8 mouse cellular contexts compared by ENCODE assay signal in the genomic region with DNA sequence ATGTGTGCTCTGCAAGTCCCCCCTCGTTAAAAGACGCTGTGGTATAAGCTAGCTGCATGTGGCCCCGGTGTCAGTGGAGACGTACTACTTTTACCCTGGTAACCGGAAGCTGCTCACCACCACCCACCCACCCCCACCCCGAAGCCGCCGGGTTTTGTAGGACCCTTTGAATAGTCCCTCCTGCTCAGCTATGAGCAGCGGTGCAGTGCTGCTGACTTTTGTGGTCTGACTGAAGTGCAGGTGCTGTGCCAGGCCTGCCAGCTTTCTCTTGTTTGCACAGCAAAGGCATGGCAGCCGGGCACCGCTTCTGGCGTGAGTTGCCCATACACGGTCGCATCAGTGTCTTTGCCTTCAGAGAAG.
A peak's percentile ranks its signal among the peaks of the same experiment; 100 is the strongest.
DNase-seq lines count a peak whose midpoint lies in the region; ATAC-seq and TF ChIP-seq lines count a peak whose summit lies in the region.

No protein-coding gene starts in this region.

- TF ChIP-seq CTCF in layer of hippocampus, adult 2 months (conservative IDR thresholded peaks at IDR 0.05), result no peak
- TF ChIP-seq CTCF in bone marrow, adult 2 months (IDR thresholded peaks at IDR 0.05; ENCODE audit: control insufficient read depth, insufficient read depth, low read length), result no peak

- peak overlapping the region; percentile 60 for H3K4me2 ChIP-seq in liver, embryonic 12.5 days
- peak overlapping the region; percentile 49 for H3K4me2 ChIP-seq in stomach, embryonic 15.5 days

- H3K4me1 ChIP-seq in bone marrow, adult 2 months (ENCODE audit: control insufficient read depth, insufficient read depth, low read length), result no peaks in the 10 kb centered on the region; the same call in 1 of the 2 replicates
- H3K4me1 ChIP-seq in liver, embryonic 12.5 days, result peaks cover 12% of the 10 kb centered on the region
- H3K4me1 ChIP-seq in stomach, embryonic 15.5 days, result peaks cover 28% of the 10 kb centered on the region

- no peaks in the 10 kb centered on the region for H3K36me3 ChIP-seq in liver, embryonic 12.5 days
- no peaks in the 10 kb centered on the region for H3K36me3 ChIP-seq in stomach, embryonic 15.5 days

- no peak for DNase-seq in layer of hippocampus, adult 2 months (ENCODE audit: low spot score in 2 of 2)
- no peak for DNase-seq in layer of hippocampus, postnatal 36 days
- no peak for DNase-seq in urinary bladder, adult 2 months (ENCODE audit: low spot score)
- no peak for DNase-seq in urinary bladder, postnatal 4 days (ENCODE audit: low spot score in 2 of 2)
- DNase-seq in heart, postnatal 10 days, result no peak

- ATAC-seq in liver, embryonic 12.5 days, result no peak
- no peak for ATAC-seq in stomach, embryonic 15.5 days (ENCODE audit: insufficient read depth, low FRiP score, low read depth)

- H3K9ac ChIP-seq in liver, embryonic 12.5 days, result no peak overlapping the region
- no peak overlapping the region for H3K9ac ChIP-seq in stomach, embryonic 15.5 days

- H3K27ac ChIP-seq in layer of hippocampus, adult 2 months, result peak overlapping the region; percentile 39; the same call in 1 of the 2 replicates
- H3K27ac ChIP-seq in bone marrow, adult 2 months (ENCODE audit: control insufficient read depth, insufficient read depth, low read depth, low read length, poor library complexity), result peak overlapping the region; percentile 75
- H3K27ac ChIP-seq in liver, embryonic 12.5 days, result no peak overlapping the region
- H3K27ac ChIP-seq in stomach, embryonic 15.5 days, result peak overlapping the region; percentile 26

- 10% methylated on average over 14 of the region's 14 CpGs for WGBS in bone marrow, adult 2 months
- 66% methylated on average over 14 of the region's 14 CpGs for WGBS in liver, embryonic 12.5 days (ENCODE audit: insufficient replicate concordance)
- 79% methylated on average over 14 of the region's 14 CpGs for WGBS in stomach, embryonic 15.5 days

- peak; percentile 28; the same call in 1 of the 2 replicates for TF ChIP-seq POLR2A in bone marrow, adult 2 months (IDR thresholded peaks at IDR 0.05; ENCODE audit: borderline replicate concordance, control insufficient read depth, low read depth, low read length)

- intact Hi-C loops in heart, postnatal 10 days (cut with DNase I), result loop anchor here (2.0 kb wide), 1 partner anchor 300 kb away; no protein-coding TSS in a partner anchor

- no peaks in the 10 kb centered on the region for H3K27me3 ChIP-seq in liver, embryonic 12.5 days (replicated peaks)
- H3K27me3 ChIP-seq in stomach, embryonic 15.5 days (replicated peaks), result no peaks in the 10 kb centered on the region

- no peak overlapping the region for H3K4me3 ChIP-seq in layer of hippocampus, adult 2 months
- H3K4me3 ChIP-seq in bone marrow, adult 2 months (replicated peaks; ENCODE audit: control insufficient read depth, low read depth, low read length), result peak overlapping the region; percentile 74
- no peak overlapping the region for H3K4me3 ChIP-seq in liver, embryonic 12.5 days
- no peak overlapping the region for H3K4me3 ChIP-seq in stomach, embryonic 15.5 days (replicated peaks)

- no peaks in the 10 kb centered on the region for H3K9me3 ChIP-seq in liver, embryonic 12.5 days (replicated peaks)
- no peaks in the 10 kb centered on the region for H3K9me3 ChIP-seq in stomach, embryonic 15.5 days
